Mouse (Mus musculus): ENCODE results near the gene Kcnq1. TPM values are rescaled to one million over a fixed set of nuclear protein-coding genes. Genes with fewer than 3 reads are reported as not detected.

Gene Kcnq1
- total and polyA plus RNA-seq, 3 experiments = 0.63 to 0.96 TPM; not detected in 1

DNA sequence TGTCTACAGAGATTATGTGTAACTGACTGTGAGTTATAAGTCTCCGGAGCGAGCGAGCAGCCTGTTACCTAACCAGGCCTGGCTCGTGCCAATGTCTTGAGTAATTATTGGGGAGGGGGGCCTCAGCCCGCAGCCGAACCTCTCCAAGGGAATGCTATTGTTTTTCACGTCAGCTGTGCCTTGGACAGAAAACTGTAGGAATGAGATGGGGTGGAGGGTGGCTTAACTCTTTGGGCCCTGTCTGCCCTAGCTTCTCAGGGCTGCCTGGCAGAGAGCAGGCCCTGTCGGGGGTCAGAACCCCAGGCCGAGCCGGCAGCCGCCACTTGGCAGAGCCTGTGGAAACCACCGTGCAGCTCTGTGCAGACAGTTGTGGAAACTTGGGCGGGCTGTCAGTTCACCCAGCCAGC is 302.5 kb downstream of the Kcnq1 start:
- H3K36me3 ChIP-seq (ENCODE audit: control insufficient read depth in 1 of 2, insufficient read depth in 2 of 2, low read length in 2 of 2) = no peaks in the 10 kb centered on the region
- no peak overlapping the region for H3K9ac ChIP-seq (ENCODE audit: control insufficient read depth, low read depth, low read length, poor library complexity, severe bottlenecking)
- no peak for DNase-seq (ENCODE audit: low read depth, low spot score)
- no peaks in the 10 kb centered on the region for H3K4me1 ChIP-seq (ENCODE audit: control insufficient read depth in 1 of 2, insufficient read depth in 2 of 2, low read length in 2 of 2)
- no peak overlapping the region for H3K4me3 ChIP-seq (ENCODE audit: control insufficient read depth in 1 of 2, insufficient read depth in 1 of 2, low read depth in 2 of 2, low read length in 2 of 2)
- H3K27ac ChIP-seq (ENCODE audit: control insufficient read depth, low read depth, low read length) = no peak overlapping the region
- peaks cover 4 to 8% of the 10 kb centered on the region in 2 experiments for H3K27me3 ChIP-seq (ENCODE audit: control insufficient read depth in 1 of 2, insufficient read depth in 2 of 2, low read length in 2 of 2)
- H3K79me2 ChIP-seq (ENCODE audit: control insufficient read depth, insufficient read depth, low read length, poor library complexity) = no peaks in the 10 kb centered on the region
- no peaks in the 10 kb centered on the region for H3K9me3 ChIP-seq (replicated peaks; ENCODE audit: insufficient read depth, low read length)
- TF ChIP-seq ZKSCAN1 (IDR thresholded peaks at IDR 0.05; ENCODE audit: low read depth, low read length) (no peak), CHD1 (IDR thresholded peaks at IDR 0.05; ENCODE audit: low read depth, low read length) (no peak), CHD2 (IDR thresholded peaks at IDR 0.05; ENCODE audit: low read length) (no peak), TAL1 (IDR thresholded peaks at IDR 0.05; ENCODE audit: low read length) (no peak), ELF1 (IDR thresholded peaks at IDR 0.05; ENCODE audit: low read depth, low read length) (no peak), MEF2A (IDR thresholded peaks at IDR 0.05; ENCODE audit: extremely low read depth, insufficient replicate concordance, low read depth, low read length, poor library complexity, severe bottlenecking) (no peak), E2F4 (IDR thresholded peaks at IDR 0.05; ENCODE audit: borderline replicate concordance, low read depth, low read length) (no peak)

DNA sequence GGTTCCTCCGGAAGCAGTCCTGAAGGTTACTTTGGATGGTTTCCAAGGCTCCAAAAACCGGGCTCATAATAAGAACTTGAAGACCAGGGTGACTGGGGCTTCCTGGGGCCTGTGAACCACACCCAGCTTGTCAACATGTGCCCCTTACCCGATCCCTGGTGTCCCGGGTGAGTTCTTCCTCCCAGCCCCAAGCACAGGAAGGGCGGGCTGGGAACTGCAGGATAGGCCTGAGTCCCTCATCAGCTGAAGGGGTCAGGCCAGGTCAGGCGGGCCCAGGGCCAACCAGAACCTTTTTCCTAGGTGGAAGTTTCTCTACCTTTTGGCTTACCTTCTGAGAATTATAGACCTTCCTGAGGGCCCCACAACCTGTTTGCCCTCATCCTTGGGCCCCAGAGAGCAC is 306.4 kb downstream of the Kcnq1 start:
- H3K4me1 ChIP-seq (ENCODE audit: control insufficient read depth in 1 of 2, insufficient read depth in 2 of 2, low read length in 2 of 2) = no peaks in the 10 kb centered on the region
- TF ChIP-seq POLR2A (IDR thresholded peaks at IDR 0.05; ENCODE audit: control insufficient read depth in 1 of 2, insufficient read depth in 1 of 2, low read depth in 1 of 2, low read length in 2 of 2, poor library complexity in 1 of 2) = no peak
- no peak for TF ChIP-seq POLR2AphosphoS2 (IDR thresholded peaks at IDR 0.05; ENCODE audit: low read length)
- no peak for TF ChIP-seq NRF1 (IDR thresholded peaks at IDR 0.05; ENCODE audit: insufficient read depth, low read depth, low read length, poor library complexity, severe bottlenecking)
- TF ChIP-seq CHD2 (IDR thresholded peaks at IDR 0.05; ENCODE audit: low read length) = no peak
- TF ChIP-seq BHLHE40 (IDR thresholded peaks at IDR 0.05; ENCODE audit: borderline replicate concordance, low read depth, low read length) = no peak
- no peak for TF ChIP-seq ELF1 (IDR thresholded peaks at IDR 0.05; ENCODE audit: low read depth, low read length)
- TF ChIP-seq ETS1 (IDR thresholded peaks at IDR 0.05; ENCODE audit: low read depth, low read length) = no peak
- no peak for TF ChIP-seq NELFE (IDR thresholded peaks at IDR 0.05; ENCODE audit: low read depth, low read length)
- no peak for TF ChIP-seq ZC3H11A (IDR thresholded peaks at IDR 0.05; ENCODE audit: low read depth, low read length)
- no peak for TF ChIP-seq E2F4 (IDR thresholded peaks at IDR 0.05; ENCODE audit: borderline replicate concordance, low read depth, low read length)
- TF ChIP-seq KAT2A (conservative IDR thresholded peaks at IDR 0.05; ENCODE audit: low read depth, low read length) = no peak
- no peak for TF ChIP-seq ZKSCAN1 (IDR thresholded peaks at IDR 0.05; ENCODE audit: low read depth, low read length)
- no peak for TF ChIP-seq JUND (IDR thresholded peaks at IDR 0.05; ENCODE audit: low read depth, low read length)
- TF ChIP-seq USF1 (IDR thresholded peaks at IDR 0.05; ENCODE audit: low read depth, low read length) = no peak
- TF ChIP-seq SIN3A (IDR thresholded peaks at IDR 0.05; ENCODE audit: low read length) = no peak
- no peak for TF ChIP-seq TCF12 (IDR thresholded peaks at IDR 0.05; ENCODE audit: low read depth, low read length)
- TF ChIP-seq GATA1 (IDR thresholded peaks at IDR 0.05; ENCODE audit: low read depth, low read length) = no peak
- H3K36me3 ChIP-seq (ENCODE audit: control insufficient read depth in 1 of 2, insufficient read depth in 2 of 2, low read length in 2 of 2) = no peaks in the 10 kb centered on the region
- no peak overlapping the region for H3K27ac ChIP-seq (ENCODE audit: control insufficient read depth, low read depth, low read length)
- no peaks in the 10 kb centered on the region for H3K79me2 ChIP-seq (ENCODE audit: control insufficient read depth, insufficient read depth, low read length, poor library complexity)
- DNase-seq (ENCODE audit: low read depth, low spot score) = no peak
- H3K9ac ChIP-seq (ENCODE audit: control insufficient read depth, low read depth, low read length, poor library complexity, severe bottlenecking) = no peak overlapping the region
- H3K9me3 ChIP-seq (replicated peaks; ENCODE audit: insufficient read depth, low read length) = no peaks in the 10 kb centered on the region
- H3K4me3 ChIP-seq (ENCODE audit: control insufficient read depth in 1 of 2, insufficient read depth in 1 of 2, low read depth in 2 of 2, low read length in 2 of 2) = no peak overlapping the region
- no peaks in the 10 kb centered on the region; a peak in 1 of 4 replicates for H3K27me3 ChIP-seq (ENCODE audit: control insufficient read depth in 1 of 2, insufficient read depth in 2 of 2, low read length in 2 of 2)

Measured in MEL (cell line).